Mouse (Mus musculus): ENCODE data around the gene Abtb2.

DNA sequence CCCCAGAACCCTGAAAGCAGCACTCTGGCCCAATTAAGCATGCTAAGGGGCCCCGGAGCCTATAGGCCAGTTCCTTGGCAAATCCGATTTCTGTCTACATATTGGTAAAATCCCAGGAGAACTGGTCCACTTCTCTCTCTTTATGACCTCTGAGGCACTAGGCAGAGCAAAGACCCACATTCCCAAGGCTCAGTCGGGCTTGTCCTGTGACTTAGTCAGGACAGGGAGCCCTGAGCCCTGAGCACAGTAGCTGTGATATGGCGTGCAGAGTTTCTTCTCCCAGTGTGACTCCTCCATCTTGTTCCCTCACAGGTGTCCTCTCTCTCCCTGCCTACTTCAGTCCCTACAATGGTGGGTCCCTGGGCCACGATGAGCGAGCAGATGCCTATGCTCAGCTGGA is 112.3 kb downstream of the Abtb2 start:
- TF ChIP-seq POLR2A (IDR thresholded peaks at IDR 0.05; ENCODE audit: insufficient read depth, low read depth, low read length) (no peak), CTCF (IDR thresholded peaks at IDR 0.05) (no peak), EP300 (IDR thresholded peaks at IDR 0.05; ENCODE audit: insufficient read depth, low read depth, low read length) (no peak)
